Mouse (Mus musculus): ENCODE measurements around the gene Gm8094.
"Not testable (repeated sequence)": the region's sequence is repeated elsewhere in the genome, so short reads cannot be mapped to it uniquely, and the experiment has no call there.

The Gm8094 gene

DNA sequence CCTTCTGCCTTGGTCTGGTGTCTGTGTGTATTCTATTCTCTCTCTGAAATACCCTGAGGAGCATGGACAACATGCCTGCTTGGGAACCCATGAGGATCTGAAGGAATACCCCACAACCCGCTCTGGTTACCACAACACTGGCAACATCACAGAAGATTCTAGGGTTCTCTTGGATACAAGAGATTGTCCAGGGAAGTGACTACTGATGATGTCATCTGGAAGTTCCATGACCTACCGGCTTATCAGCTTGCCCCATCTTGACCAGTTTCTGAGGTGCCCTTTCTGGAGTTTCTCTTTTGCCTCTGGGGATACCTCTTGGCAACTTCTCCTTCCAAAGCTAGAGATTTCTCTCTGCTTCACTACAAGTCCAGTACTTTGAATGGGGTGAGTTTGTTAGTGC is at the start of gene Gm8094:
TSS of gene Gm8094 (minus strand) at position 101 of the 400 bp plus-strand sequence.
- DNase-seq: not testable (repeated sequence)

GRCm38 (mm10) chr14:43119673-43120072 is 43.2 kb upstream of the Gm8094 start:
- DNase-seq: not testable (repeated sequence)

GRCm38 (mm10) chr14:43100301-43100700 is 23.9 kb upstream of the Gm8094 start, which contains the start of gene Gm8104:
Gene Gm8104, plus strand, starts transcription at chr14:43100601.
- DNase-seq: not testable (repeated sequence)

DNA sequence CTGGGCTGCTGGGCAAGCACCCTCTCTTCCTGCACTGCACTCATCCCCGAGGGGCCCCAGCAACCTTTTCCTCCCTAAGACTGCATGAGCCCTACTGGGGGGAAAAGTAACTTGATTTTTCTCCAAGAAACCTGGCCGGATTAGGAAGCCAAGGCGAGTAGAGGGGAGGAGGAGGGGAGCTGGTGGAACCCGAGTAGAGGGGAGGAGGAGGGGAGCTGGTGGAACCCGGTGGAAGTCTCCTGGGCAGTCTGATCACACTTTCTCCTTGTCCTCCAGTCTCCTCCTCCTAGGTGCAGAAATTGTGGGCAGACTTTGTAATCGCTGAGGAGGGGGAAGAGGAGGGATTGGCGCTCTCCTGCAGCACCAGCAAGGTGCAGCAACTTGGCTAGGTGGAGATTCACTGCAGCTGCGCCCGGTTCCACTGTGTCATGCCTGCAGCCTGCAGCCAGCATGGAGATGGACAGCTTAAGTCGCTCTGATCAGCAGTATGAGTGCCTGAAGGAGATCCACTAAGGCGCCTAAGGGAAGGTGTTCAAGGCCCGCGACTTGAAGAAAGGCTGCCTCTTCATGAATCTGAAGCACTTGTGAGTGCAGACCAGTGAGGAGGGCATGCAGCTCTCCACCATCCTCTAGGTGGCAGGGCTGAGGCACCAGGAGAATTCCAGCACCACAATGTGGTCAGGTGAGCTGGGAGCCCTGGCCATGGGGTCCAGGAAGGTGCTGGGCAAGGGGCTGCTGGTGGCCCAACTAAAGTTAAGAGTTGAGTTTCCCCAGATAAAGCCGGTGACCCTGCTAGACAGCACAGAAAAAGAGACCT is 12.9 kb upstream of the Gm8094 start:
- DNase-seq: not testable (repeated sequence)

DNA sequence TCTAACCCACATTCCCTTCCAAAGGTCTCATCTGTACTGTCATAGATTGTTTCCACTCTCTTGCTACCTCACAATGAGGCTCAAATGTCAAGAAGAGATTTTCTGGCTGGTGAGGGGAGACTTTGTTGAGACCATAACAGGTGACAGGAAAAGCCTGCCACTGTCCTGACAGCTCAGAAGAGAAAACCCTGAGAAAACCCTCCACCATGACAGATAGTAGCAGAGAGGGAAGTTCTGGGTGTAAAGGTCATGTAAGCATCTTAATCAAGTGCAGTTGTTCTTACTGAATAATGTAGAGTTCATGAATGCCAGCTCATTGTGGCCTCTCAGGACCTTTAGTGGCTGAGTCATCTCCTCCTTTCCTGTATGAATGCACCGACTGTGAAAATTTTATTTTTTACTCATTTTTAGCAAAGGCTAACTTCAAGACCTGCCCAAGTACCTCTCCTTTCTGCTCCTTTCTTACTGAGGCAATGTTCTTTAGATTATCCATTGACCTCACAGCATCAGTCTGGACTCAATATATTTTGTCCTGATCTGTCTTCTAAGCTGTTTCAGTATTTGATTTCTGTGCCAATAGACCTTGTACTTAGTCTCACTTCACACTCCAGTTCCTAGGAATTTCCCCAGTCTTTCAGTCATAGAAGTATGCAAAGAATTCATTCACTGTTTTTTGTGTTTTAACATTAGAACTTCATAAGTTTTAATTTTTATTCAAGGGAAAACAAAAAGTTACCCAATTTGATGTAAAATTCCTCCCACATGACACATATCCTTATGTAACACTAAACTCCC is 8.7 kb upstream of the Gm8094 start:
- DNase-seq: peak; percentile 13

- DNase-seq: not testable (repeated sequence)
These were observed 16.3 kb downstream of the Gm8094 start for GRCm38 (mm10) chr14:43060179-43060578.

DNA sequence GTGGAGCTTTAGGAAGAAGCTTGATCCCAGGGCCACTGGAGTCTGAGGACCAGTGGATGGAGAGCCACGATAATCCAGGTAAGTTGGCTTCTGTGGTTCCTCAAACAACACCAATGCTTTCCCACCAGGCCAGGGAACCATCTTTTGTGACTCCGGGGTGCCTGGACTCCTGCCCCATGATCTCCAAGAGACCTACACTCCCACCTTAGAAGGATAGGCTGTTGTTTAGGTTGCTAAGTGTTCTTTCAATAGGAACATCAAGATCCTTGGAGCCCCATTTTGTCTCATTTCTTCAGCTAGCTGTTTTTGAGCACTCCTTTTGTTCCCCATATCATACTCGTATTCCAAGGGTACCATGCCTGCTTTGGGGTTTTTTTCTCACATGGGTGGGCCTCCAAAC is 18.4 kb downstream of the Gm8094 start:
- not testable (repeated sequence) for DNase-seq
